Comparison of ENCODE assay signal across 8 mouse cellular contexts in genomic region chr5:118558841-118559240, GRCm38 (mm10). TPM values are rescaled to one million over a fixed set of nuclear protein-coding genes. Genes with fewer than 3 reads are reported as not detected.
A peak's percentile ranks its signal among the peaks of the same experiment; 100 is the strongest.
DNase-seq lines count a peak whose midpoint lies in the region; ATAC-seq and TF ChIP-seq lines count a peak whose summit lies in the region.
"Had no signal": no experiment of that assay in that cellular context is flagged by ENCODE, and none has a peak within 500 bp of the region (broad histone marks: within the 10 kb centered on the region; RNA-seq: fewer than 3 reads in every experiment).

No protein-coding gene starts in this region.

- H3K27ac ChIP-seq in hindbrain, embryonic 11.5 days (ENCODE audit: low read depth, low read length) = no peak overlapping the region
- no peak overlapping the region for H3K27ac ChIP-seq in hindbrain, embryonic 16.5 days (ENCODE audit: low read depth, low read length)
- no peak overlapping the region for H3K27ac ChIP-seq in neural tube, embryonic 12.5 days
- no peak overlapping the region for H3K27ac ChIP-seq in neural tube, embryonic 15.5 days (replicated peaks)
- 0 out of 2 replicates have a peak overlapping the region, but pooled peaks have one; percentile 97 for H3K27ac ChIP-seq in embryonic fibroblast, embryonic 13.5 days (ENCODE audit: insufficient read depth, low read length)
- no peak overlapping the region for H3K27ac ChIP-seq in stomach, embryonic 15.5 days

- no peaks in the 10 kb centered on the region for H3K27me3 ChIP-seq in hindbrain, embryonic 11.5 days (ENCODE audit: control insufficient read depth, insufficient read depth, low read length)
- no peaks in the 10 kb centered on the region for H3K27me3 ChIP-seq in hindbrain, embryonic 16.5 days (replicated peaks; ENCODE audit: control insufficient read depth, insufficient read depth, low read length)
- no peaks in the 10 kb centered on the region for H3K27me3 ChIP-seq in neural tube, embryonic 12.5 days (replicated peaks)
- H3K27me3 ChIP-seq in neural tube, embryonic 15.5 days (replicated peaks) = peaks cover 4% of the 10 kb centered on the region; the same call in 1 of the 2 replicates
- H3K27me3 ChIP-seq in stomach, embryonic 15.5 days (replicated peaks) = no peaks in the 10 kb centered on the region; the same call in 1 of the 2 replicates

- TF ChIP-seq POLR2A in embryonic fibroblast, embryonic 13.5 days (IDR thresholded peaks at IDR 0.05; ENCODE audit: low read depth, low read length) = peak; percentile 33

- H3K36me3 ChIP-seq in hindbrain, embryonic 11.5 days (ENCODE audit: control insufficient read depth, insufficient read depth, low read length) = no peaks in the 10 kb centered on the region
- no peaks in the 10 kb centered on the region for H3K36me3 ChIP-seq in hindbrain, embryonic 16.5 days (ENCODE audit: control insufficient read depth, insufficient read depth, low read length)
- H3K36me3 ChIP-seq in neural tube, embryonic 12.5 days = no peaks in the 10 kb centered on the region
- H3K36me3 ChIP-seq in neural tube, embryonic 15.5 days = no peaks in the 10 kb centered on the region
- no peaks in the 10 kb centered on the region for H3K36me3 ChIP-seq in stomach, embryonic 15.5 days
- H3K36me3 ChIP-seq: embryonic facial prominence, embryonic 15.5 days had no signal

- TF ChIP-seq CTCF in embryonic fibroblast, embryonic 13.5 days (IDR thresholded peaks at IDR 0.05; ENCODE audit: borderline replicate concordance, insufficient read depth, low read length) = no peak

- no peaks in the 10 kb centered on the region for H3K9me3 ChIP-seq in hindbrain, embryonic 11.5 days (ENCODE audit: control insufficient read depth, low read length)
- H3K9me3 ChIP-seq in hindbrain, embryonic 16.5 days (ENCODE audit: control insufficient read depth, low read length) = peaks cover 3% of the 10 kb centered on the region
- no peaks in the 10 kb centered on the region for H3K9me3 ChIP-seq in neural tube, embryonic 12.5 days
- no peaks in the 10 kb centered on the region for H3K9me3 ChIP-seq in neural tube, embryonic 15.5 days (replicated peaks)
- H3K9me3 ChIP-seq in stomach, embryonic 15.5 days = no peaks in the 10 kb centered on the region
- H3K9me3 ChIP-seq: embryonic facial prominence, embryonic 15.5 days had no signal

- H3K9ac ChIP-seq in hindbrain, embryonic 11.5 days (ENCODE audit: low read depth, low read length) = peak overlapping the region; percentile 95
- H3K9ac ChIP-seq in hindbrain, embryonic 16.5 days (ENCODE audit: low read depth, low read length) = no peak overlapping the region
- H3K9ac ChIP-seq in neural tube, embryonic 12.5 days = no peak overlapping the region
- no peak overlapping the region for H3K9ac ChIP-seq in neural tube, embryonic 15.5 days (replicated peaks)
- H3K9ac ChIP-seq in stomach, embryonic 15.5 days = no peak overlapping the region

- WGBS in hindbrain, embryonic 11.5 days = 84% methylated on average over 6 of the region's 6 CpGs
- 82% methylated on average over 6 of the region's 6 CpGs for WGBS in hindbrain, embryonic 16.5 days
- WGBS in neural tube, embryonic 12.5 days = 84% methylated on average over 6 of the region's 6 CpGs
- WGBS in neural tube, embryonic 15.5 days = 82% methylated on average over 6 of the region's 6 CpGs
- 90% methylated on average over 6 of the region's 6 CpGs for WGBS in stomach, embryonic 15.5 days

- H3K4me1 ChIP-seq in hindbrain, embryonic 11.5 days (replicated peaks; ENCODE audit: control insufficient read depth, insufficient read depth, low read length) = peaks cover 7% of the 10 kb centered on the region
- H3K4me1 ChIP-seq in hindbrain, embryonic 16.5 days (ENCODE audit: control insufficient read depth, insufficient read depth, low read depth, low read length) = peaks cover 23% of the 10 kb centered on the region
- H3K4me1 ChIP-seq in neural tube, embryonic 12.5 days = peaks cover 18% of the 10 kb centered on the region
- peaks cover 29% of the 10 kb centered on the region for H3K4me1 ChIP-seq in neural tube, embryonic 15.5 days
- no peaks in the 10 kb centered on the region for H3K4me1 ChIP-seq in embryonic fibroblast, embryonic 13.5 days (ENCODE audit: control insufficient read depth, insufficient read depth, low read length)
- peaks cover 9% of the 10 kb centered on the region for H3K4me1 ChIP-seq in stomach, embryonic 15.5 days

- no peak overlapping the region; the same call in 1 of the 2 replicates for H3K4me3 ChIP-seq in hindbrain, embryonic 11.5 days (ENCODE audit: low read depth, low read length)
- H3K4me3 ChIP-seq in hindbrain, embryonic 16.5 days (ENCODE audit: low read length) = no peak overlapping the region
- no peak overlapping the region for H3K4me3 ChIP-seq in neural tube, embryonic 12.5 days
- H3K4me3 ChIP-seq in neural tube, embryonic 15.5 days (replicated peaks) = no peak overlapping the region
- no peak overlapping the region for H3K4me3 ChIP-seq in embryonic fibroblast, embryonic 13.5 days (ENCODE audit: insufficient read depth, low read length)
- peak overlapping the region; percentile 80; the same call in 1 of the 2 replicates for H3K4me3 ChIP-seq in stomach, embryonic 15.5 days (replicated peaks)

- no peak for ATAC-seq in hindbrain, embryonic 11.5 days (ENCODE audit: low FRiP score)
- ATAC-seq in hindbrain, embryonic 16.5 days = no peak
- no peak for ATAC-seq in neural tube, embryonic 12.5 days (ENCODE audit: low FRiP score, low read depth)
- ATAC-seq in neural tube, embryonic 15.5 days (ENCODE audit: low FRiP score) = no peak
- ATAC-seq in stomach, embryonic 15.5 days (ENCODE audit: insufficient read depth, low FRiP score, low read depth) = no peak
- ATAC-seq in inflammation-experienced regulatory T-cells, adult 6 months = no peak

- H3K4me2 ChIP-seq in hindbrain, embryonic 11.5 days (replicated peaks; ENCODE audit: low read depth, low read length) = no peak overlapping the region
- no peak overlapping the region for H3K4me2 ChIP-seq in hindbrain, embryonic 16.5 days (ENCODE audit: low read length)
- H3K4me2 ChIP-seq in neural tube, embryonic 12.5 days (replicated peaks) = 0 out of 2 replicates have a peak overlapping the region, but pooled peaks have one; percentile 71
- no peak overlapping the region for H3K4me2 ChIP-seq in neural tube, embryonic 15.5 days
- peak overlapping the region; percentile 72; the same call in 1 of the 2 replicates for H3K4me2 ChIP-seq in stomach, embryonic 15.5 days

- DNase-seq in hindbrain, embryonic 11.5 days (ENCODE audit: low spot score) = no peak

RNA-seq across cellular contexts. Expression of gene Med13l, which starts 1.6 kb away (rescaled TPM):
- 12.5 and 16.1 TPM in 2 replicates for polyA plus RNA-seq in hindbrain, embryonic 11.5 days (2014; fragmentation: Nextera tagmentation; extraction: Ambion mirVana)
- polyA plus RNA-seq in hindbrain, embryonic 16.5 days (2015; fragmentation: Nextera tagmentation; extraction: Ambion mirVana) = 11.5 and 12.4 TPM in 2 replicates
- polyA plus RNA-seq in neural tube, embryonic 12.5 days (2016; fragmentation: Nextera tagmentation; extraction: Ambion mirVana) = 14.8 and 15.6 TPM in 2 replicates
- 11.5 and 12.3 TPM in 2 replicates for polyA plus RNA-seq in neural tube, embryonic 15.5 days (2015; fragmentation: Nextera tagmentation; extraction: Ambion mirVana)
- 50.3 and 57.8 TPM in 2 replicates for polyA plus RNA-seq in embryonic fibroblast, embryonic 13.5 days (2011; ENCODE audit: insufficient read length, low read depth, missing spikeins)
- polyA plus RNA-seq in stomach, embryonic 15.5 days (2015; fragmentation: Nextera tagmentation; extraction: Ambion mirVana) = 10.7 and 11.5 TPM in 2 replicates
- 10 to 100 TPM; 12.0 to 28.2 (median 22.7) TPM for polyA plus RNA-seq in inflammation-experienced regulatory T-cells, adult 6 months (2017; shearing (Covaris generic))

Comparison
In these comparisons a context has a peak if more than half of its experiments do, and no peak if none do; other contexts are left out.
1. H3K4me2 ChIP-seq: peak in neural tube, embryonic 12.5 days (single experiment) and stomach, embryonic 15.5 days (single experiment); none in hindbrain, embryonic 11.5 days (single experiment), hindbrain, embryonic 16.5 days (single experiment) and neural tube, embryonic 15.5 days (single experiment).